Mouse (Mus musculus) thymus, adult 2 months (tissue): ENCODE results near the gene Crip2. TPM values are rescaled to one million over a fixed set of nuclear protein-coding genes. Genes with fewer than 3 reads are reported as not detected.
A peak's percentile ranks its signal among the peaks of the same experiment; 100 is the strongest.

Experiments used
- DNase-seq: peaks from one replicate; pipeline ENCODE4 v3.0.0; 2021
- H3K27ac ChIP-seq: fragments of 200-500 bp; 2 replicates; pipeline ENCODE4 v1.5.1; 2012; ENCODE audit warnings: low read length, control low read depth; ENCODE audit not compliant: control insufficient read depth, insufficient read depth
- H3K27me3 ChIP-seq: fragments of 200-500 bp; 2 replicates; pipeline ENCODE4 v1.6.1; 2012; ENCODE audit warnings: mild to moderate bottlenecking, low read length, moderate library complexity, mixed read lengths; ENCODE audit not compliant: control insufficient read depth, insufficient read depth
- H3K36me3 ChIP-seq: fragments of 200-500 bp; 2 replicates; pipeline ENCODE4 v1.6.1; 2012; ENCODE audit warnings: mild to moderate bottlenecking, low read length, moderate library complexity; ENCODE audit not compliant: control insufficient read depth, insufficient read depth
- H3K4me1 ChIP-seq: fragments of 200-500 bp; replicated peaks from 2 replicates; pipeline ENCODE4 v1.6.1; 2012; ENCODE audit warnings: low read length; ENCODE audit not compliant: control insufficient read depth, insufficient read depth
- H3K4me3 ChIP-seq: fragments of 200-500 bp; 2 replicates; pipeline ENCODE4 v1.5.1; 2012; ENCODE audit warnings: mild to moderate bottlenecking, low read length, control low read depth, moderate library complexity; ENCODE audit not compliant: control insufficient read depth, insufficient read depth
- CTCF ChIP-seq: fragments of 200-500 bp; IDR thresholded peaks from 2 replicates; pipeline ENCODE4 v1.5.1; 2012; ENCODE audit warnings: mild to moderate bottlenecking, control low read depth, low read length, moderate library complexity, borderline replicate concordance; ENCODE audit not compliant: control insufficient read depth, poor library complexity, insufficient read depth; ENCODE audit errors: extremely low read depth
- POLR2A ChIP-seq: fragments of 200-500 bp; IDR thresholded peaks from 2 replicates; pipeline ENCODE4 v1.6.1; 2012; ENCODE audit warnings: mild to moderate bottlenecking, low read length, control low read depth, moderate library complexity; ENCODE audit not compliant: control insufficient read depth, poor library complexity, insufficient read depth; ENCODE audit errors: extremely low read depth
- WGBS: fragments of 180-500 bp; shearing (Covaris S2); methylation state at CpG from one replicate; pipeline ENCODE4 v1.1.7; 2018; 5-methylcytosine and 5-hydroxymethylcytosine counted together
- polyA plus RNA-seq: library from polyadenylated mRNA; depleted of rRNA; stranded (reverse); fragments of >200 nt; gene quantifications from 2 replicates; pipeline ENCODE4 v1.2.3, GENCODE M21; 2012

Crip2 gene
- polyA plus RNA-seq, 1 experiment, result 282 TPM

- H3K27ac ChIP-seq, result no peak overlapping the region
- no peaks in the 10 kb centered on the region for H3K36me3 ChIP-seq
- DNase-seq, result no peak
- H3K4me3 ChIP-seq, result no peak overlapping the region
- 66% methylated on average over 8 of the region's 8 CpGs for WGBS
- peaks cover 58% of the 10 kb centered on the region for H3K4me1 ChIP-seq
- TF ChIP-seq CTCF (no peak), POLR2A (no peak)
- no peaks in the 10 kb centered on the region for H3K27me3 ChIP-seq
Measured at GRCm38 (mm10) chr12:113151046-113151445, 11.0 kb downstream of the Crip2 start.

GRCm38 (mm10) chr12:113151661-113152271, 11.7 kb downstream of the Crip2 start:
- TF ChIP-seq CTCF, result no peak
- TF ChIP-seq POLR2A, result peak; percentile 35; the same call in 1 of the 2 replicates
- H3K36me3 ChIP-seq, result no peaks in the 10 kb centered on the region
- no peaks in the 10 kb centered on the region for H3K27me3 ChIP-seq
- DNase-seq, result peak; percentile 58
- 1% methylated on average over 36 of the region's 36 CpGs for WGBS
- H3K4me3 ChIP-seq, result peak overlapping the region; percentile 95
- peaks cover 55% of the 10 kb centered on the region for H3K4me1 ChIP-seq
- peak overlapping the region; percentile 6; the same call in 1 of the 2 replicates for H3K27ac ChIP-seq

GRCm38 (mm10) chr12:113152272-113152661, 12.2 kb downstream of the Crip2 start:
- H3K27ac ChIP-seq, result peak overlapping the region; percentile 6; the same call in 1 of the 2 replicates
- no peaks in the 10 kb centered on the region for H3K36me3 ChIP-seq
- H3K27me3 ChIP-seq, result no peaks in the 10 kb centered on the region
- peaks cover 56% of the 10 kb centered on the region for H3K4me1 ChIP-seq
- DNase-seq, result peak; percentile 74
- under 1% methylated on average over 19 of the region's 19 CpGs for WGBS
- TF ChIP-seq CTCF (no peak), POLR2A (no peak)
- H3K4me3 ChIP-seq, result peak overlapping the region; percentile 95

- Histone ChIP-seq H3K4me1 (peaks cover 61% of the 10 kb centered on the region), H3K4me3 (peak overlapping the region; percentile 95), H3K27ac (no peak overlapping the region), H3K36me3 (no peaks in the 10 kb centered on the region), H3K27me3 (no peaks in the 10 kb centered on the region)
- WGBS, result 48% methylated on average over 6 of the region's 6 CpGs
- no peak for TF ChIP-seq POLR2A
- no peak for TF ChIP-seq CTCF
- no peak for DNase-seq
Measured at GRCm38 (mm10) chr12:113152991-113153525, 13.0 kb downstream of the Crip2 start.

GRCm38 (mm10) chr12:113153971-113154370, 13.9 kb downstream of the Crip2 start:
- TF ChIP-seq POLR2A, result no peak
- TF ChIP-seq CTCF, result no peak
- WGBS, result 82% methylated on average over 7 of the region's 7 CpGs
- peak overlapping the region; percentile 12; the same call in 1 of the 2 replicates for H3K27ac ChIP-seq
- no peaks in the 10 kb centered on the region for H3K27me3 ChIP-seq
- H3K4me3 ChIP-seq, result no peak overlapping the region
- H3K4me1 ChIP-seq, result peaks cover 61% of the 10 kb centered on the region
- H3K36me3 ChIP-seq, result no peaks in the 10 kb centered on the region
- DNase-seq, result no peak

GRCm38 (mm10) chr12:113154747-113155075, 14.7 kb downstream of the Crip2 start:
- 41% methylated on average over 6 of the region's 6 CpGs for WGBS
- H3K36me3 ChIP-seq, result no peaks in the 10 kb centered on the region
- no peak for TF ChIP-seq CTCF
- no peak for TF ChIP-seq POLR2A
- peak overlapping the region; percentile 90 for H3K27ac ChIP-seq
- H3K27me3 ChIP-seq, result no peaks in the 10 kb centered on the region
- H3K4me1 ChIP-seq, result peaks cover 56% of the 10 kb centered on the region
- no peak for DNase-seq
- H3K4me3 ChIP-seq, result peak overlapping the region; percentile 58
